Mouse (Mus musculus) kidney, embryonic 16.5 days (tissue): ENCODE measurements at regions not wholly inside any gene's neighbourhood (a gene's known extent, or its start where the extent isn't known, plus 50 kb on each side); places are given as distances from the start of the nearest gene placed in this dataset.

ENCODE experiments used
- ATAC-seq: fragments of 200-750 bp; cut with Nextera tagmentation; 2 replicates; pipeline ENCODE4 v1.8.0; 2017; ENCODE audit warnings: moderate TSS enrichment; ENCODE audit not compliant: low FRiP score, low TSS enrichment
- H3K27ac ChIP-seq: fragments of 300-500 bp; sonication (generic); 2 replicates; pipeline ENCODE4 v1.5.1; 2014; ENCODE audit warnings: low read length
- H3K27me3 ChIP-seq: fragments of 300-500 bp; sonication (generic); 2 replicates; pipeline ENCODE4 v1.6.1; 2014; ENCODE audit warnings: low read length, control low read depth, mixed read lengths; ENCODE audit not compliant: insufficient read depth
- H3K36me3 ChIP-seq: fragments of 300-500 bp; sonication (generic); 2 replicates; pipeline ENCODE4 v1.6.1; 2014; ENCODE audit warnings: low read length, control low read depth, mixed read lengths; ENCODE audit not compliant: insufficient read depth
- H3K4me1 ChIP-seq: fragments of 300-500 bp; sonication (generic); 2 replicates; pipeline ENCODE4 v1.6.1; 2014; ENCODE audit warnings: low read length, control low read depth, mixed read lengths; ENCODE audit not compliant: insufficient read depth
- H3K4me2 ChIP-seq: fragments of 300-500 bp; sonication (generic); replicated peaks from 2 replicates; pipeline ENCODE4 v1.6.1; 2014; ENCODE audit warnings: low read depth, low read length
- H3K4me3 ChIP-seq: fragments of 300-500 bp; sonication (generic); 2 replicates; pipeline ENCODE4 v1.5.1; 2014; ENCODE audit warnings: mild to moderate bottlenecking, low read length
- H3K9ac ChIP-seq: fragments of 300-500 bp; sonication (generic); replicated peaks from 2 replicates; pipeline ENCODE4 v1.6.1; 2014; ENCODE audit warnings: low read length
- H3K9me3 ChIP-seq: fragments of 300-500 bp; sonication (generic); 2 replicates; pipeline ENCODE4 v1.6.1; 2016; ENCODE audit warnings: low read length, control low read depth
- WGBS: fragments of 180-500 bp; shearing (Covaris S2); extraction: QIAGEN DNeasy Blood & Tissue Kit; methylation state at CpG from one replicate; pipeline ENCODE4 v1.1.7; 2014; 5-methylcytosine and 5-hydroxymethylcytosine counted together

GRCm38 (mm10) chr4:9028946-9029345 lies 790.1 kb upstream of the Car8 start:
- Histone ChIP-seq H3K9me3 (peaks cover 4% of the 10 kb centered on the region; the same call in 1 of the 2 replicates), H3K4me3 (peak overlapping the region; percentile 46), H3K27ac (no peak overlapping the region), H3K9ac (no peak overlapping the region), H3K36me3 (no peaks in the 10 kb centered on the region), H3K27me3 (no peaks in the 10 kb centered on the region; the same call in 1 of the 2 replicates), H3K4me1 (peaks cover 16% of the 10 kb centered on the region), H3K4me2 (peak overlapping the region; percentile 76)
- no peak for ATAC-seq
- 13% methylated on average over 6 of the region's 6 CpGs for WGBS

DNA sequence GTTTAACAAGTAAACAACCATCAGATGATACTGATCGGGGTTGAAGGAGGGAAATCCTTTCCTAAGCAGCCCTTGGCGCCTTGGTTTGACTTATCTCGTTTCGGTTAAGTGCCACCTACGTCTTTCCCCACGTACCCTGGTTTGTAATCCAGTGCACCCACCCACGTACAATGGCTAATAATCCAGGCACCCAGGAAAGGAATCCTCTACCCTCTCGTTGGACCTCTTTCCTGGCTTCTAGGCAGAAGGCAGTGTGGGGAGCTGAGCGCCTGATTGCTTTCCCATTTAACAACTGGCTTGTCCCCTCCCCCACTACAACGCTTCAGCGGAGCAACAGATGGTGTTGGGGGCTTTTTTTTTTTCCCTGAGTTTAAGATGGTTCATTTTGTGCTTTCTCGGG lies 789.6 kb upstream of the Car8 start:
- H3K4me2 ChIP-seq, result peak overlapping the region; percentile 76
- H3K9ac ChIP-seq, result peak overlapping the region; percentile 54
- no peak overlapping the region for H3K27ac ChIP-seq
- peaks cover 4% of the 10 kb centered on the region; the same call in 1 of the 2 replicates for H3K9me3 ChIP-seq
- no peaks in the 10 kb centered on the region for H3K36me3 ChIP-seq
- H3K27me3 ChIP-seq, result no peaks in the 10 kb centered on the region; the same call in 1 of the 2 replicates
- peak overlapping the region; percentile 46 for H3K4me3 ChIP-seq
- H3K4me1 ChIP-seq, result peaks cover 16% of the 10 kb centered on the region
- 0 out of 2 replicates have a peak, but pooled peaks have one; percentile 39 for ATAC-seq
- WGBS, result under 1% methylated on average over 12 of the region's 12 CpGs

DNA sequence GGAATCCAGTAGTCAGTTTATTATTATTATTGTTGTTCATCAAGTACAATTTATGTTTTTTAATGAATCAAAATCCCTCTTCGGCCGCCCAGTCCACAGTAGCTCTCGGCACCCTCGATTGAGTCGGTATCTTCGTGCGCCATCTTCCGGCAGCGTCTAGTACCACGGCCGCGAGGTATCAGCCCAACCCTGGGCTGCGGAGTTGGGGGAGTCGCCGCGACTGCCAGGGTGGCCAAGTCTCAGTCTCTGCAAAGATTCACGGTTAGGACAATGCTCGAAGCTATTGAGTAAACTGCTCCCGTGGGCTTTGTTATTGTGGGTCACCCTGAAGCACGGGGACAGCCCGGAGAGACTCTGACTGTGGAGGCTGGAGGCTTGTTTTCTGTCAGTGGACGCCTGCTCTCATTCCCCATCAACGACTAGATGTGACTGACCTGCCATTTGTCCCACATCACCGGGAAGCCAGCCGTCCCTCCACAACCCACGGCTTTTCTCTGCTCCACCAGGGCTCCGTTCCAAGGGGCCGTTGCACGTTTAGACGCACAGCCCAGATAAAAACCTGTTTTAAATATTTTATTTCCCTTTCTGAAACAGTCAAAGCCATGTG lies 789.1 kb upstream of the Car8 start:
- H3K27ac ChIP-seq, result no peak overlapping the region
- ATAC-seq, result peak; percentile 86
- under 1% methylated on average over 30 of the region's 30 CpGs for WGBS

DNA sequence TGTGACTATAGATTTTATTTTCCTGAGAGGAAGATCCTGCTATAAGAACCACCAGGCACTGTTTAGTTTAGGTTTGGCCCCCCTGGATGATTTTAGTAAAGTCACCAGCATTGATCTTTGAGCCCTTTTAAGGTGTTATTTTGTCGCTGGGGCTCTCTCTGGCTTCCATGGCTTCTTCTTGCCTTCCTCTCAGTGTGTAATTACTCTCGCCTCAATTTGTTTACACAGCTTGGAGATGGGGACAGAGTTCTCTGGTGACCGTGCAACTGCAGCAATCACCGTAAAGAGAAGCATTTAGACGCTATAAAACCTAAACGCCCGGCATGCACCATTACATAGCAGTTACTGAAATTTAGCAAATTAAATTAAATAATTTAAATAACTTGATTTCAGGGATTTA lies 788.5 kb upstream of the Car8 start:
- H3K36me3 ChIP-seq, result no peaks in the 10 kb centered on the region
- H3K4me3 ChIP-seq, result peak overlapping the region; percentile 14; the same call in 1 of the 2 replicates
- H3K27ac ChIP-seq, result no peak overlapping the region
- WGBS, result 3% methylated on average over 7 of the region's 7 CpGs
- H3K4me1 ChIP-seq, result peaks cover 16% of the 10 kb centered on the region
- peak overlapping the region; percentile 76 for H3K4me2 ChIP-seq
- no peaks in the 10 kb centered on the region for H3K27me3 ChIP-seq
- peaks cover 4% of the 10 kb centered on the region; the same call in 1 of the 2 replicates for H3K9me3 ChIP-seq
- ATAC-seq, result no peak
- H3K9ac ChIP-seq, result no peak overlapping the region

More for the DNA sequence above, 789.1 kb upstream of the Car8 start:
- H3K9ac ChIP-seq, result peak overlapping the region; percentile 54
- H3K4me3 ChIP-seq, result peak overlapping the region; percentile 46
- H3K36me3 ChIP-seq, result no peaks in the 10 kb centered on the region
- no peaks in the 10 kb centered on the region; the same call in 1 of the 2 replicates for H3K27me3 ChIP-seq
- H3K9me3 ChIP-seq, result peaks cover 4% of the 10 kb centered on the region; the same call in 1 of the 2 replicates
- peaks cover 16% of the 10 kb centered on the region for H3K4me1 ChIP-seq
- H3K4me2 ChIP-seq, result peak overlapping the region; percentile 76

- Histone ChIP-seq H3K36me3 (no peaks in the 10 kb centered on the region), H3K9ac (no peak overlapping the region), H3K4me1 (peaks cover 16% of the 10 kb centered on the region), H3K4me3 (no peak overlapping the region), H3K4me2 (no peak overlapping the region), H3K9me3 (peaks cover 4% of the 10 kb centered on the region; the same call in 1 of the 2 replicates), H3K27ac (no peak overlapping the region), H3K27me3 (no peaks in the 10 kb centered on the region)
- 66% methylated on average over 16 of the region's 16 CpGs for WGBS
- ATAC-seq, result no peak
Measured at GRCm38 (mm10) chr4:9026841-9027240, 788.0 kb upstream of the Car8 start.

DNA sequence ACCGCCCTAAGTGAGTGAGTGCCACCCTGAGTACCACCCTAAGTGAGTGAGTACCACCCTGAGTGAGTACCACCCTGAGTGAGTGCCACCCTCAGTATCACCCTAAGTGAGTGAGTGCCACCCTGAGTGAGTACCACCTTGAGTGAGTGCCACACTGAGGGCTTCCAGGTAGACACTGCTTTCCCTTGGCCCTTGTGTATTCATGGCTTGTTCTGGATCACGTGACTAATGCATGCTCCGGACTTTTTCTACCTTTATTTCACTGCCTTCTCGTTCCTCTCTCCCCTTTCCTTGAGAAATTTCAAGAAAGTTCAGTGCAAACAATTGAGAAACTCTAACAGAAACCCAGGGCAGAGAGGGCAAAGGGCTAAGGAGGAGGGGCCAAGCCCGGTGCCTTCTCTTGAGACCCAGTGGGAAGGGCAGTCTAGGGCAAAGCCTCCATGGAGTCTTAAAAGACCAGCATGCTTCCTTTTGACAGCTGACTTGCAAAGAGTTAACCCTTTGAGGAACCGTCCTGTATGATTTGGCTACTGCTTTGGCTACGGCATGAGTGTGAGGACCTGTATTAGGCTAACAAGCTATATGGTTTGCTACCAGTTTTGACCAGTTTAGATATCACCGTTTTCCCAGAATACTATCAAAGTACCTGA lies 787.1 kb upstream of the Car8 start:
- H3K9ac ChIP-seq, result no peak overlapping the region
- peaks cover 3% of the 10 kb centered on the region; the same call in 1 of the 2 replicates for H3K9me3 ChIP-seq
- no peaks in the 10 kb centered on the region for H3K36me3 ChIP-seq
- H3K4me3 ChIP-seq, result no peak overlapping the region
- WGBS, result 68% methylated on average over 8 of the region's 8 CpGs
- H3K27me3 ChIP-seq, result no peaks in the 10 kb centered on the region
- H3K27ac ChIP-seq, result no peak overlapping the region
- no peak overlapping the region for H3K4me2 ChIP-seq
- ATAC-seq, result no peak
- peaks cover 16% of the 10 kb centered on the region for H3K4me1 ChIP-seq

DNA sequence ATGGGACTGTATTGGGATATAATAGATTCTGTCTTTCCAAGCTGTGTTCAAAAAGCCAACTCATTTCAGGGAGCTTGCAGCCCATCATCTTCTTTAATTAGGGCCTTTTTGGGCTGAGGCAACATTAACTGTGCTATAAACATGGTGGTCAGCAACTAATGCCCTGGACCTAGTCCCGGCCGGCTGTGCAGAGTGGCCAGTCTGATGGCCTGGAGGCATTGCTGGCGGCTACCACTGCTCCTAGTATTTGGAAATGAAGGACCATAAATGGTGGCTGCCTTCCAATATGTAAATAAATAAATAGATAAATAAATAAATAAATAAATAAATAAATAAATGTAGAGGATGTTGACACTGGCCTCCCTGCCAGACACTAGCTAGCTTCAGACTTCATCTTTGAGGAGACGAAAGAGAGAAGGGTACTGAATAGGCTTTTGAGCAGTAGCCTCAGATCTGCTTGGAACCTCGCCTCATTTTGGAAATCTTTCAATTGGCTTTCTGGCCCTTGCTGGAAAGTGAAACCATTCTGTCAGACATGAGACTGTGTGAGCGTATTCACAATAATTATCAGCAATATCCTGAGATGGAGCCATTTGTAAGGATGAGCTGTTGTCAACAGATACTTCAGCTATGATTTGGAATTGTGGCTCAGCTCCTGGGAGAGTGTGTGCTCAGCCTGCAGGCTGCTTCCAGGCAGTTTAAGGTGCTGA lies 785.5 kb upstream of the Car8 start:
- no peak overlapping the region for H3K4me2 ChIP-seq
- H3K36me3 ChIP-seq, result no peaks in the 10 kb centered on the region
- H3K4me1 ChIP-seq, result peaks cover 16% of the 10 kb centered on the region
- H3K9ac ChIP-seq, result no peak overlapping the region
- no peak for ATAC-seq
- no peaks in the 10 kb centered on the region for H3K9me3 ChIP-seq
- 80% methylated on average over 6 of the region's 6 CpGs for WGBS
- H3K27ac ChIP-seq, result no peak overlapping the region
- H3K27me3 ChIP-seq, result no peaks in the 10 kb centered on the region
- H3K4me3 ChIP-seq, result no peak overlapping the region

DNA sequence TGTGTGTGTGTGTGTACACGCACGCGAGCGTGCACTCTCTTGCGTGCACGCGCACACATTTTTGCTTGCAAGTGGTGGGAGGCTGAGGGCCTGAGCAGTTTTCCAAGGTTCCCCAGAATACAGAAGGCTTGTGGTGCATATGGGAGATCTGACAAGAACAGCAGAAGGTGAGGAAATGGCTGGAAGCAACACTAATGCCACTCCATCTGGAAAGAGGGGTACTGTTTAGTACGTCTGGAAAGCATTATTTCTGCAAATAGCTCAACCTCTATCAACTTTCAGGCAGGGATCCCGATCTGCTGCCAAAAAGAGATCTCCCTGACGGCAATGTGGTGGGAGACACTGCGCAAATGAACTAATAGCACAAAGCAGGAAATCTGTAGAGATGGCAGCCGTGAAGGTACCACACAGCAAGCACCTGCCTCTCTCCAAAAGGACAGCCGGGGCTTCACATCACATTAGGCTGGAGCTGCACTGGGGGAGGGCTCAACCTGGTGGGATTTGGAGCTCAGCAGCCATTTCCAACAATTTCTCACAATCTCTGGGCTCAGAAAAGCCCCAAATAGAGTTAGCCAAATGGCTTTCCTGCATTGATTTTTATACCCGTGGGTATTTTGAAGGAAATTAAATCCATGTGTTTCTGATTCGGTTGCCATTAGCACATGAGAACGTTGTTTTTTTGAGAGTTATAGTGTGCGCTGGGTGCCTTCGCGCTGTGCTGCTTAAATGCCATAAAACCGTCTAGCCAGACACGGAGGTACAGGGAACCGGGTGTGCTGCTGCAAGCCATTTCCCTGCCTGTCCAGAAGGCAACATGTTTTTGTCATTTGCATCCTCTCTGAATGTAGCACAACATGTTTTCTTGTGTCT lies 780.6 kb upstream of the Car8 start:
- ATAC-seq, result no peak
- Histone ChIP-seq H3K9me3 (no peaks in the 10 kb centered on the region), H3K4me3 (no peak overlapping the region), H3K4me1 (peaks cover 17% of the 10 kb centered on the region), H3K27me3 (no peaks in the 10 kb centered on the region), H3K9ac (no peak overlapping the region), H3K4me2 (no peak overlapping the region), H3K36me3 (no peaks in the 10 kb centered on the region), H3K27ac (no peak overlapping the region)
- 65% methylated on average over 22 of the region's 22 CpGs for WGBS

DNA sequence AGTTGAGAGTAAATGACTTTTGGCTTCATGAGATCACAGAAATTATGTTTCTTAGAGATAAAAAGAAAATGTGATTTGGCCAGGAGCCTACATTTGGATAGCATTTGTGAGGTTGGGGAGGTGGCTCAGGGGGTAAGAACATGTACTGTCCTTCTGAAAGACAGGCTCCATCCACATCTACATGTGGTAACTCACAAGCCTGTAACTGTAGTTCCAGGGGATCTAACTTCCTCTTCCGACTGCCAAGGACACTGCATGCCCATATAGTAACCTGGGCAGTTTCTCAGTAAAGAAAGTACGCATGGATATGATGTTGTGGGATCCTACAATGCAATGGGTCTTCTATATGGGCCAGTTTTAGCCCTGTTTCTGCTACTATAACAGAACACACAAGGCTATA lies 779.4 kb upstream of the Car8 start:
- no peak for ATAC-seq
- WGBS, result 92% methylated on average over 2 of the region's 2 CpGs
- H3K27me3 ChIP-seq, result no peaks in the 10 kb centered on the region
- H3K27ac ChIP-seq, result no peak overlapping the region
- no peak overlapping the region for H3K4me3 ChIP-seq
- no peaks in the 10 kb centered on the region for H3K36me3 ChIP-seq
- no peak overlapping the region for H3K9ac ChIP-seq
- no peak overlapping the region for H3K4me2 ChIP-seq
- H3K4me1 ChIP-seq, result peaks cover 17% of the 10 kb centered on the region
- H3K9me3 ChIP-seq, result no peaks in the 10 kb centered on the region
